Mouse (Mus musculus): ENCODE data around the gene Utp15.

- TF ChIP-seq CTCF (IDR thresholded peaks at IDR 0.05; ENCODE audit: borderline replicate concordance, control insufficient read depth, extremely low read depth, insufficient read depth, low read length, poor library complexity) (0 out of 2 replicates have a peak, but pooled peaks have one; percentile 32), POLR2A (IDR thresholded peaks at IDR 0.05; ENCODE audit: control insufficient read depth, extremely low read depth, insufficient read depth, low read length, poor library complexity) (no peak)
Measured at GRCm38 (mm10) chr13:98205771-98206545, 56.9 kb downstream of the Utp15 start, which contains the start of gene Arhgef28.
